Mouse (Mus musculus) heart, embryonic 13.5 days (tissue): ENCODE measurements around the gene Ufd1. TPM values are rescaled to one million over a fixed set of nuclear protein-coding genes. Genes with fewer than 3 reads are reported as not detected.
"Not testable (repeated sequence)": the region's sequence is repeated elsewhere in the genome, so short reads cannot be mapped to it uniquely, and the experiment has no call there.

Source experiments
- ATAC-seq: fragments of 200-750 bp; cut with Nextera tagmentation; 2 replicates; pipeline ENCODE4 v1.8.0; 2017; ENCODE audit warnings: moderate TSS enrichment; ENCODE audit not compliant: insufficient number of reproducible peaks, low FRiP score, low TSS enrichment; ENCODE audit errors: extremely low read depth
- H3K27ac ChIP-seq: fragments of 300-500 bp; sonication (generic); replicated peaks from 2 replicates; pipeline ENCODE4 v1.5.1; 2015; ENCODE audit warnings: moderate library complexity, mild to moderate bottlenecking, inconsistent platforms
- H3K27me3 ChIP-seq: fragments of 300-500 bp; sonication (generic); replicated peaks from 2 replicates; pipeline ENCODE4 v1.6.1; 2015; ENCODE audit warnings: mild to moderate bottlenecking, inconsistent platforms
- H3K36me3 ChIP-seq: fragments of 300-500 bp; sonication (generic); 2 replicates; pipeline ENCODE4 v1.6.1; 2015; ENCODE audit warnings: mild to moderate bottlenecking, inconsistent platforms
- H3K4me1 ChIP-seq: fragments of 300-500 bp; sonication (generic); 2 replicates; pipeline ENCODE4 v1.6.1; 2015; ENCODE audit warnings: inconsistent platforms
- H3K4me2 ChIP-seq: fragments of 300-500 bp; sonication (generic); 2 replicates; pipeline ENCODE4 v1.6.1; 2015; ENCODE audit warnings: inconsistent platforms, mild to moderate bottlenecking, moderate library complexity
- H3K4me3 ChIP-seq: fragments of 300-500 bp; sonication (generic); 2 replicates; pipeline ENCODE4 v1.5.1; 2015; ENCODE audit warnings: moderate library complexity, mild to moderate bottlenecking, inconsistent platforms
- H3K9ac ChIP-seq: fragments of 300-500 bp; sonication (generic); 2 replicates; pipeline ENCODE4 v1.6.1; 2015; ENCODE audit warnings: inconsistent platforms, mild to moderate bottlenecking, moderate library complexity
- H3K9me3 ChIP-seq: fragments of 300-500 bp; sonication (generic); 2 replicates; pipeline ENCODE4 v1.6.1; 2016; ENCODE audit warnings: inconsistent platforms
- WGBS: fragments of 180-500 bp; shearing (Covaris S2); methylation state at CpG from one replicate; pipeline ENCODE4 v1.1.7; 2015; ENCODE audit warnings: mixed read lengths; 5-methylcytosine and 5-hydroxymethylcytosine counted together
- polyA plus RNA-seq: library from polyadenylated mRNA; unstranded; fragments of >200 nt; fragmentation: Nextera tagmentation; extraction: Ambion mirVana; gene quantifications from 2 replicates; pipeline ENCODE4 v1.2.1, GENCODE M21; 2015

The Ufd1 gene
- polyA plus RNA-seq, 1 experiment from 2014 or later: 64.8 TPM

DNA sequence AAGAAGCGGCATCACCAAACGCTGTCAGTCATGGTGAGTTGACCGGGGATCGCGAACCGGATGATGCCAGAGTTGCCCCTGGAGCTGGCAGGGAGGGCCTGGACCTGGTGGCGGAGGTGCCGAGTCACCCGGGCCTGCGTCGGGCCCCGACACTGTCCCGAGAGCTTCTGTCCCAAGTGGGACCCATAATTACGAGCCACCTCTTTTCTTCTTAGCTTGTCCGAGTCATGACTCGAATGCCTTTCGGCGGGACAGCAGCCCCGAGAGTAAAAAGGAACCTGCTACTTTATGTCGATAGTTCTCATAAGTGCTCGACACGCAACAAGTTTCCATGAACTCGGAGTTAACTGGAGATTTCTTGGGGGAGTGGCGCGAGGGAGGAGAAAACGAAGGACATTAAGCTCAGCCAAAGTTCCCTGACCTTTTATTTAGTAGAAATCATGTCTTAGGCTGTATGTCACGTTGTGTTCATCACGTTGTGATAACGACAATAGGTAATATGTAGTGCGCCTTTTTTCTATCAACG is 869 bp downstream of the Ufd1 start:
- peak; percentile 29 for ATAC-seq
- Histone ChIP-seq H3K4me2 (peak overlapping the region; percentile 95), H3K9me3 (no peaks in the 10 kb centered on the region), H3K4me1 (peaks cover 27% of the 10 kb centered on the region), H3K9ac (peak overlapping the region; percentile 92), H3K4me3 (peak overlapping the region; percentile 91), H3K27ac (peak overlapping the region; percentile 76), H3K27me3 (no peaks in the 10 kb centered on the region), H3K36me3 (peaks cover 56% of the 10 kb centered on the region)
- 1% methylated on average over 31 of the region's 31 CpGs for WGBS

DNA sequence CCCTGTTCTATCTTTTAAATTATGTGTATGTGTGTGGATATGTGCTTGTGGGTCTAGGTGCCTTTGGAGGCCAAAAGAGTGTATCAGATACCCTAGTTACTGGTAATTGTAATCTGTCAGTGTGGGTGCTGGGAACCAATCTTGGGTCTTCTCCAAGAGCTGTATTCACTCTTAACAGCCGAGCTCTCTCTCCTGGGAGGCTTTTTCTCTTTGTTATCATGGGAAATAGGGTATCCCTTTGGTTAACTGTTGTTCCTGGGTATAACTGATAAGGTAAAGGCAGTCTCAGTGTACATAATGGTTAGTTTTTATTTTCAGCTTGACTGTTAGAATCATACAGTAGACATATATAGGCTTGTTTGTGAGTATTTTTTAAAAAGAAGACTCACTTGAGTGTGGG is 10.8 kb downstream of the Ufd1 start:
- WGBS: 52% methylated on average over 1 of the region's 1 CpGs
- no peak for ATAC-seq
- no peaks in the 10 kb centered on the region for H3K4me1 ChIP-seq
- no peaks in the 10 kb centered on the region for H3K27me3 ChIP-seq
- H3K36me3 ChIP-seq: peaks cover 98% of the 10 kb centered on the region
- H3K9me3 ChIP-seq: no peaks in the 10 kb centered on the region
- H3K27ac ChIP-seq: no peak overlapping the region
- H3K9ac ChIP-seq: no peak overlapping the region
- no peak overlapping the region for H3K4me3 ChIP-seq
- H3K4me2 ChIP-seq: no peak overlapping the region

- ATAC-seq: no peak
- no peak overlapping the region for H3K4me3 ChIP-seq
- no peaks in the 10 kb centered on the region for H3K4me1 ChIP-seq
- no peaks in the 10 kb centered on the region for H3K9me3 ChIP-seq
- no peaks in the 10 kb centered on the region for H3K27me3 ChIP-seq
- no peak overlapping the region for H3K27ac ChIP-seq
- 90% methylated on average over 4 of the region's 4 CpGs for WGBS
- H3K9ac ChIP-seq: no peak overlapping the region
- H3K36me3 ChIP-seq: peaks cover 98% of the 10 kb centered on the region
- no peak overlapping the region for H3K4me2 ChIP-seq
These were observed 11.3 kb downstream of the Ufd1 start for GRCm38 (mm10) chr16:18822925-18823324.

- Histone ChIP-seq H3K27me3 (no peaks in the 10 kb centered on the region), H3K36me3 (peaks cover 98% of the 10 kb centered on the region), H3K9ac (no peak overlapping the region), H3K4me1 (0 out of 2 replicates have a peak, but pooled peaks cover 4% of the 10 kb centered on the region), H3K9me3 (no peaks in the 10 kb centered on the region), H3K4me2 (no peak overlapping the region), H3K27ac (no peak overlapping the region), H3K4me3 (no peak overlapping the region)
- ATAC-seq: no peak
- WGBS: 87% methylated on average over 3 of the region's 3 CpGs
These were observed 17.1 kb downstream of the Ufd1 start for GRCm38 (mm10) chr16:18828630-18829029.

- H3K4me3 ChIP-seq: no peak overlapping the region
- no peak overlapping the region for H3K9ac ChIP-seq
- H3K9me3 ChIP-seq: no peaks in the 10 kb centered on the region
- H3K36me3 ChIP-seq: peaks cover 98% of the 10 kb centered on the region
- no peak for ATAC-seq
- H3K27me3 ChIP-seq: no peaks in the 10 kb centered on the region
- no peak overlapping the region for H3K27ac ChIP-seq
- 64% methylated on average over 6 of the region's 6 CpGs for WGBS
- H3K4me1 ChIP-seq: 0 out of 2 replicates have a peak, but pooled peaks cover 4% of the 10 kb centered on the region
- H3K4me2 ChIP-seq: no peak overlapping the region
These were observed 17.5 kb downstream of the Ufd1 start for GRCm38 (mm10) chr16:18829102-18829501.

DNA sequence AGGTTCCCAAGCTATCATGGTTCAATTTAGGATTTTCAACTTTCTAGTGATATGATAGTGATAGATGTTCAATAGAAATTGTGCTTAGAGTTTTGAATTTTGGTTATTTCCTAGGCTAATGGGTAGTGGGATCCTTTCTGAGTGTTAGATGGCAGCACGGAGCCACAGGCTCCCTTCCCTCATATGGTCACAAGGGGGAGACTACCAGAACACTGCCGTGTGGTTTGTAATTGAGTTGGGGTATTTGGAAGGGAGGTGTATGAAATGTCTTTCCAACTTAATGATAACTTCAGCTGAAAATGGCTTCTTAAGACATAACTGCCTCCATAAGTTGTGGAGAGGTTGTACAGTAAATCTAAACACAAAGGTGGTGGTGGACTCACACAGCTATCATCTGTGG is 21.9 kb downstream of the Ufd1 start:
- ATAC-seq: no peak
- H3K36me3 ChIP-seq: peaks cover 70% of the 10 kb centered on the region
- peaks cover 8% of the 10 kb centered on the region; the same call in 1 of the 2 replicates for H3K4me1 ChIP-seq
- no peak overlapping the region for H3K4me2 ChIP-seq
- no peak overlapping the region for H3K27ac ChIP-seq
- no peaks in the 10 kb centered on the region for H3K27me3 ChIP-seq
- no peak overlapping the region for H3K9ac ChIP-seq
- 63% methylated on average over 2 of the region's 2 CpGs for WGBS
- no peak overlapping the region for H3K4me3 ChIP-seq
- no peaks in the 10 kb centered on the region for H3K9me3 ChIP-seq

- Histone ChIP-seq H3K27ac (no peak overlapping the region), H3K9me3 (no peaks in the 10 kb centered on the region), H3K36me3 (peaks cover 59% of the 10 kb centered on the region), H3K9ac (peak overlapping the region; percentile 95; the same call in 1 of the 2 replicates), H3K4me3 (peak overlapping the region; percentile 97), H3K4me2 (peak overlapping the region; percentile 79), H3K27me3 (no peaks in the 10 kb centered on the region), H3K4me1 (peaks cover 4% of the 10 kb centered on the region; the same call in 1 of the 2 replicates)
- WGBS: 24% methylated on average over 3 of the region's 3 CpGs
- no peak for ATAC-seq
These were observed 24.5 kb downstream of the Ufd1 start for GRCm38 (mm10) chr16:18836073-18836467.

GRCm38 (mm10) chr16:18836468-18837208 is 25.1 kb downstream of the Ufd1 start, which contains the start of the genes 2510002D24Rik and Gm28539:
TSS of gene 2510002D24Rik (plus strand) at chr16:18836578.
TSS of gene Gm28539 (plus strand) at chr16:18836584.
- no peaks in the 10 kb centered on the region for H3K27me3 ChIP-seq
- H3K4me3 ChIP-seq: peak within 1 kb of the TSS; percentile 97
- peak within 1 kb of the TSS; percentile 79 for H3K4me2 ChIP-seq
- peak within 1 kb of the TSS; percentile 73 for H3K27ac ChIP-seq
- peak; percentile 86 for ATAC-seq
- H3K4me1 ChIP-seq: peaks cover 4% of the 10 kb centered on the region; the same call in 1 of the 2 replicates
- under 1% methylated on average over 45 of the region's 46 CpGs for WGBS
- peaks cover 58% of the 10 kb centered on the region for H3K36me3 ChIP-seq
- no peaks in the 10 kb centered on the region for H3K9me3 ChIP-seq
- H3K9ac ChIP-seq: peak within 1 kb of the TSS; percentile 95

DNA sequence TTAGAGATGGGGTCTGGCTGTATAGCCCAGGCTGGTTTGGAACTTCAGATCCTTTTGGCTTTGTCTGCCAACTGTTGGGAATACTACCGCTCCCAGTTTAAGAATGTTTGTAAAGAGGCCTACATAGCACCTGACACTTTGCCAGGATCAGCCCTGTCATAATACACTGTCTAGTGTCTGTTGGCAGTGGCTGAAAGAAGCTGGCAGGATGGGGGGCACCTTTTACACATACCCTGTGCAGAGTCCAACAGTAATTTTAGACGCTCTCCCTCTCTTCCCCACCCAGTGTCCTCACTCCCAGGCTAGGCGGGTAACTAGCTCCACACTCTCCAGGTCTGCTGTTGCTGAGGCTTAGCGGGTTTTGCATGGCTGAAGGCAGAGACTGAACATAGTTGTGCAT is 26.8 kb downstream of the Ufd1 start:
- H3K4me1 ChIP-seq: peaks cover 4% of the 10 kb centered on the region; the same call in 1 of the 2 replicates
- no peaks in the 10 kb centered on the region for H3K27me3 ChIP-seq
- no peak overlapping the region for H3K9ac ChIP-seq
- ATAC-seq: no peak
- no peaks in the 10 kb centered on the region for H3K9me3 ChIP-seq
- WGBS: 90% methylated on average over 4 of the region's 4 CpGs
- peaks cover 41% of the 10 kb centered on the region for H3K36me3 ChIP-seq
- no peak overlapping the region for H3K4me3 ChIP-seq
- no peak overlapping the region for H3K4me2 ChIP-seq
- no peak overlapping the region for H3K27ac ChIP-seq

GRCm38 (mm10) chr16:18846301-18846820 is 34.8 kb downstream of the Ufd1 start:
- no peak overlapping the region for H3K9ac ChIP-seq
- no peak overlapping the region for H3K4me2 ChIP-seq
- no peaks in the 10 kb centered on the region for H3K27me3 ChIP-seq
- no peak overlapping the region for H3K4me3 ChIP-seq
- H3K27ac ChIP-seq: no peak overlapping the region
- H3K36me3 ChIP-seq: 0 out of 2 replicates have a peak, but pooled peaks cover 2% of the 10 kb centered on the region
- WGBS: 81% methylated on average over 15 of the region's 15 CpGs
- peaks cover 7% of the 10 kb centered on the region; the same call in 1 of the 2 replicates for H3K9me3 ChIP-seq
- no peaks in the 10 kb centered on the region for H3K4me1 ChIP-seq
- ATAC-seq: no peak

- H3K36me3 ChIP-seq, H3K4me1 ChIP-seq, H3K9ac ChIP-seq, H3K27ac ChIP-seq, ATAC-seq, H3K27me3 ChIP-seq, H3K4me2 ChIP-seq, H3K4me3 ChIP-seq, H3K9me3 ChIP-seq: not testable (repeated sequence)
- 87% methylated on average over 15 of the region's 17 CpGs for WGBS
These were observed 38.1 kb downstream of the Ufd1 start for GRCm38 (mm10) chr16:18849521-18850190.
